Mouse (Mus musculus): ENCODE measurements around the gene Adgrg1. TPM values are rescaled to one million over a fixed set of nuclear protein-coding genes. Genes with fewer than 3 reads are reported as not detected.

Gene Adgrg1
- polyA plus RNA-seq, 1 experiment from 2014 or later, result 66.2 TPM

DNA sequence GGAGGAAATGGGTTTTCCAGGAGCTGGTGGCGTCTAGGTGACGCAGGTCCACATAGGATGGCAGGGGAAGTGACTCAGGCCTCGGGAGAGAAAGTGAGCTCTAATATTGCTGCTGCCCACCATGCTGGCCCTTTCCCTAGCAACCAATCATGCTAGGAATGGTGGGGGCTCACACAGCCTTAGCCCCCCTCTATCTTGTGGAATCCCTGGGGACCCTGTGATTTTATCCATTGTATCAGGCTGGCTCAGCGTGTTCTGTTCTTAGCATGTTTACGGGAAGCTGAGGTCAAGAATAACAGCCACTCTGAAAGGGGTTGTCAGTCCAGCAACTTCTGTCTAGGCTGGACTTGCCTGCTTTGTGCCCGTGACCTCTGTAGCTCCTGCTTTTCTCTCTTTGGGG is 24.5 kb downstream of the Adgrg1 start:
- no peak overlapping the region for H3K4me2 ChIP-seq (replicated peaks; ENCODE audit: low read depth, low read length)
- peaks cover 56% of the 10 kb centered on the region for H3K4me1 ChIP-seq (ENCODE audit: insufficient read depth, low read length)
- peak overlapping the region; percentile 75 for H3K27ac ChIP-seq (ENCODE audit: low read length)
- WGBS, result 56% methylated on average over 6 of the region's 6 CpGs
- H3K4me3 ChIP-seq (ENCODE audit: low read length), result no peak overlapping the region
- no peaks in the 10 kb centered on the region for H3K27me3 ChIP-seq (ENCODE audit: insufficient read depth, low read length)
- ATAC-seq (ENCODE audit: low FRiP score, low TSS enrichment), result no peak
- H3K9me3 ChIP-seq (ENCODE audit: low read length), result no peaks in the 10 kb centered on the region
- H3K9ac ChIP-seq (replicated peaks; ENCODE audit: low read length), result no peak overlapping the region
- 0 out of 2 replicates have a peak, but pooled peaks cover 7% of the 10 kb centered on the region for H3K36me3 ChIP-seq (ENCODE audit: insufficient read depth, low read length)

DNA sequence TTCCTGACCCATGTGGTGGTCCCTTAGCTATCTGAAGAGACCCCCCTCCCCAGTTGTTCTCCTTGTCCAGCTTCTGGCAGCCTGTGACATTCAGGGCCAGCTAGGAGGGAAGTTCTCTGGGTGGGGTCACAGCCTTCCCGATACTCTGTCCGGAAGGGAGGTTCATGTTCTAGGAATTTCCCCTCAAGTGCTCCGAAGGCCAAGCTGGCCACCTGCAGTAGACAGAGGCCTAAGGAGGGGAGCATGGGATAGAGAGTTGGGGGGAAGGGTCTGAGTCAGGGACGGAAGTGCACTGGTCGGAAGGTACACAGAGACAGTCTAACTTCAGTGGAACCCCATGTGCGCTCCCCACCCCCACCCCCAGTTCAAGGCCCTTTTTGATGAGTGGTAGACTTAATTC is 25.4 kb downstream of the Adgrg1 start:
- H3K4me2 ChIP-seq (replicated peaks; ENCODE audit: low read depth, low read length), result no peak overlapping the region

DNA sequence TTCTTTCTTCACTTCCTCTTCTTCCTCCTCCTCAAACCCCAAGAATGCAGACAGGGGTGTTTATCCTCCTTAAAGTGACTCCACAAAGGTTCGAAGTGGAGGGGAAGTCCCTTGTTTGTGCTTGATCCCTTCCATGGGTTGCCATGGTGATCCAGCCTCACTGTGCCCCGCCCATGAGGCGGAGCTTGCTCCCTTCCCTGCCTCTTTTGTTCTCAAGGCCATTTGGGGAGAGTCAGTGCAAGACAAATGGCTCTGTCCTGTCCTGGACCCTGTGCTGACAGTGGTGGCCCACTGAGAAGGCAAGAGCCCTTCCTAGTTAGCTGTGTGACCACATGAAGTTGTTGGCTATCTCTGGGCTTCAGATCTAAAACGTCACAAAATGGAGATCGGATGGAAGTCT is 26.1 kb downstream of the Adgrg1 start:
- peaks cover 47% of the 10 kb centered on the region for H3K4me1 ChIP-seq (ENCODE audit: insufficient read depth, low read length)
- 0 out of 2 replicates have a peak, but pooled peaks cover 11% of the 10 kb centered on the region for H3K36me3 ChIP-seq (ENCODE audit: insufficient read depth, low read length)
- H3K9ac ChIP-seq (replicated peaks; ENCODE audit: low read length), result 0 out of 2 replicates have a peak overlapping the region, but pooled peaks have one; percentile 5
- peak overlapping the region; percentile 75 for H3K27ac ChIP-seq (ENCODE audit: low read length)
- H3K9me3 ChIP-seq (ENCODE audit: low read length), result no peaks in the 10 kb centered on the region
- no peak overlapping the region for H3K4me2 ChIP-seq (replicated peaks; ENCODE audit: low read depth, low read length)
- WGBS, result 18% methylated on average over 5 of the region's 5 CpGs
- H3K4me3 ChIP-seq (ENCODE audit: low read length), result no peak overlapping the region
- no peaks in the 10 kb centered on the region for H3K27me3 ChIP-seq (ENCODE audit: insufficient read depth, low read length)
- peak; percentile 29; the same call in 1 of the 2 replicates for ATAC-seq (ENCODE audit: low FRiP score, low TSS enrichment)

More for the DNA sequence above, 25.4 kb downstream of the Adgrg1 start:
- Histone ChIP-seq H3K4me1 (ENCODE audit: insufficient read depth, low read length) (peaks cover 47% of the 10 kb centered on the region), H3K9me3 (ENCODE audit: low read length) (no peaks in the 10 kb centered on the region), H3K27ac (ENCODE audit: low read length) (peak overlapping the region; percentile 75), H3K9ac (replicated peaks; ENCODE audit: low read length) (no peak overlapping the region), H3K4me3 (ENCODE audit: low read length) (no peak overlapping the region), H3K27me3 (ENCODE audit: insufficient read depth, low read length) (no peaks in the 10 kb centered on the region), H3K36me3 (ENCODE audit: insufficient read depth, low read length) (0 out of 2 replicates have a peak, but pooled peaks cover 11% of the 10 kb centered on the region)
- 37% methylated on average over 6 of the region's 6 CpGs for WGBS
- peak; percentile 32; the same call in 1 of the 2 replicates for ATAC-seq (ENCODE audit: low FRiP score, low TSS enrichment)

- Histone ChIP-seq H3K36me3 (ENCODE audit: insufficient read depth, low read length) (0 out of 2 replicates have a peak, but pooled peaks cover 11% of the 10 kb centered on the region), H3K27ac (ENCODE audit: low read length) (peak overlapping the region; percentile 75), H3K4me1 (ENCODE audit: insufficient read depth, low read length) (peaks cover 47% of the 10 kb centered on the region)
These were observed 26.6 kb downstream of the Adgrg1 start for GRCm38 (mm10) chr8:95001165-95001564.

GRCm38 (mm10) chr8:95001655-95002054 is 27.1 kb downstream of the Adgrg1 start:
- Histone ChIP-seq H3K27ac (ENCODE audit: low read length) (0 out of 2 replicates have a peak overlapping the region, but pooled peaks have one; percentile 75), H3K4me1 (ENCODE audit: insufficient read depth, low read length) (peaks cover 47% of the 10 kb centered on the region), H3K36me3 (ENCODE audit: insufficient read depth, low read length) (0 out of 2 replicates have a peak, but pooled peaks cover 11% of the 10 kb centered on the region), H3K4me2 (replicated peaks; ENCODE audit: low read depth, low read length) (no peak overlapping the region), H3K9me3 (ENCODE audit: low read length) (no peaks in the 10 kb centered on the region), H3K4me3 (ENCODE audit: low read length) (no peak overlapping the region), H3K27me3 (ENCODE audit: insufficient read depth, low read length) (no peaks in the 10 kb centered on the region), H3K9ac (replicated peaks; ENCODE audit: low read length) (no peak overlapping the region)
- 7% methylated on average over 7 of the region's 7 CpGs for WGBS
- ATAC-seq (ENCODE audit: low FRiP score, low TSS enrichment), result peak; percentile 68

More at GRCm38 (mm10) chr8:95001165-95001564, 26.6 kb downstream of the Adgrg1 start:
- 68% methylated on average over 5 of the region's 5 CpGs for WGBS
- Histone ChIP-seq H3K4me3 (ENCODE audit: low read length) (no peak overlapping the region), H3K4me2 (replicated peaks; ENCODE audit: low read depth, low read length) (no peak overlapping the region), H3K27me3 (ENCODE audit: insufficient read depth, low read length) (no peaks in the 10 kb centered on the region), H3K9me3 (ENCODE audit: low read length) (no peaks in the 10 kb centered on the region), H3K9ac (replicated peaks; ENCODE audit: low read length) (0 out of 2 replicates have a peak overlapping the region, but pooled peaks have one; percentile 5)
- ATAC-seq (ENCODE audit: low FRiP score, low TSS enrichment), result no peak

DNA sequence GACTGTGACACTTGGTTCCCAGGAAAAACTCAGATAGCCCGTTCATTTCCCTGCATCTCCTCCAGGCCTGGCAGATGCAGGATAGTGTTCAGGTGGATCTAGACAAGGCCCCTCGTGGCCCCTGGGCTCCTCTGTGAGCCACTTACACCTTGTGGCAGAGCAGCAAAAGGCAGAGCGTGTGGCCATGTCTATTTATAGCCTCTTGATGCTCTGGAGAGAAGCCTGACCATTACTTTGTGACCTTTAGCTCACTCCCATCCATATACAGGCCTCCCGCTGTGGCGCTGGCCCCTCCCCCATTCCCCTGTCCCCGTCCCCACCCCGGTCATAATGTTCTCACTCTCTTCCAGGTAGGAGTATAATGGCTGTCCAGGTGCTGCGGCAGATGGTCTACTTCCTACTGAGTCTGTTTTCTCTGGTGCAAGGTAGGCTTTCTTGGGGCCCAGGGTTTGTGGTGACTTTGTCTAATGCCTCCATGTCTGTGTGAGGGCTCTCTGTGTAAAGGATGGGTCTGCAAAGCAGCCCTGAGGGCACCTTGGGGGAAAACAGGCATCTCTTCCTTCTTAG is 27.6 kb downstream of the Adgrg1 start:
- Histone ChIP-seq H3K9ac (replicated peaks; ENCODE audit: low read length) (no peak overlapping the region), H3K4me1 (ENCODE audit: insufficient read depth, low read length) (peaks cover 45% of the 10 kb centered on the region), H3K4me3 (ENCODE audit: low read length) (no peak overlapping the region), H3K4me2 (replicated peaks; ENCODE audit: low read depth, low read length) (no peak overlapping the region), H3K27ac (ENCODE audit: low read length) (no peak overlapping the region), H3K27me3 (ENCODE audit: insufficient read depth, low read length) (no peaks in the 10 kb centered on the region), H3K9me3 (ENCODE audit: low read length) (no peaks in the 10 kb centered on the region), H3K36me3 (ENCODE audit: insufficient read depth, low read length) (0 out of 2 replicates have a peak, but pooled peaks cover 11% of the 10 kb centered on the region)
- WGBS, result 36% methylated on average over 8 of the region's 8 CpGs
- 0 out of 2 replicates have a peak, but pooled peaks have one; percentile 10 for ATAC-seq (ENCODE audit: low FRiP score, low TSS enrichment)

DNA sequence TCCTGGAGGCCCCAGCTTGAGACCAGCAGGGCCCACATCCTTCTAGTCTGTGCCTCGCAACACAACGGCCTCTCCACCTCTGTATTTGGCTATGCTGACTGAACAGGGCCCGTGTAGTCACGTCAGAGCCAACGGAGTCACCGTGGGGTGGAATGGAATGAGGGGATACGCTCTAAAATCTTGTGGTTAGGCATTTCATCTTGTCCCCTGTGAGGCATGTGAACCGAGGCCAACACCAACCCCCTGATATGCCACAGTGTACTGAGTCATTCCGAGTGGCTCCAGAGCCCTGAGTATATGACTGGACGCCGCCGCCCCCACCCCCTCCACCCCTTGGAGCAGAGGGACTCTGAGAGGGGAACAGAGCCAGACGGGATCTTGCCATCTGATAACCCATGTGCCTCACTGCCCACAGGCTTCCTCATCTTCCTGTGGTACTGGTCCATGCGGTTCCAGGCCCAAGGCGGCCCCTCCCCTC is 37.9 kb downstream of the Adgrg1 start:
- Histone ChIP-seq H3K4me2 (replicated peaks; ENCODE audit: low read depth, low read length) (no peak overlapping the region), H3K36me3 (ENCODE audit: insufficient read depth, low read length) (0 out of 2 replicates have a peak, but pooled peaks cover 10% of the 10 kb centered on the region), H3K9me3 (ENCODE audit: low read length) (no peaks in the 10 kb centered on the region), H3K4me1 (ENCODE audit: insufficient read depth, low read length) (no peaks in the 10 kb centered on the region), H3K9ac (replicated peaks; ENCODE audit: low read length) (no peak overlapping the region), H3K4me3 (ENCODE audit: low read length) (no peak overlapping the region), H3K27ac (ENCODE audit: low read length) (no peak overlapping the region), H3K27me3 (ENCODE audit: insufficient read depth, low read length) (no peaks in the 10 kb centered on the region)
- 77% methylated on average over 15 of the region's 15 CpGs for WGBS
- ATAC-seq (ENCODE audit: low FRiP score, low TSS enrichment), result no peak

DNA sequence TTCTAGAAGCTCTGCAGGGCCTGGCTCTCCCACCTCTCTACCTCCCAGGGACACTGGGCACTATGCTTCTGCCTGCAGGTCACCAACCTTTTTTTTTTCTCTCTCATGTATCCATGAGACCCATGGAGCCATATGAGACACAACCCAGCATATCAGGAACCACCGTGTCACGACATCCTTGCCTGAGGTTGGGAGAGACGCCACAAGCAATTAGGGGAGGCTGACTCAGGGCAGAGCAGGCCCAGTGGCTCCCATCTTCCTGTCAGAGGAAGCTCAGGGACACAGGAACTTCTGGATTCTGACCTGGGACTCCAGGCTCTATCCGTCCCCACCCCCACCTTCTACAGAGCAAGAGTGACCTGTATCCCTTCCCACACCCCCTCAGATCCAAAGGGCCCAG is 41.3 kb downstream of the Adgrg1 start:
- WGBS, result 57% methylated on average over 4 of the region's 4 CpGs
- H3K9me3 ChIP-seq (ENCODE audit: low read length), result no peaks in the 10 kb centered on the region
- no peak for ATAC-seq (ENCODE audit: low FRiP score, low TSS enrichment)

GRCm38 (mm10) chr8:95016684-95017083 is 42.1 kb downstream of the Adgrg1 start:
- WGBS, result 64% methylated on average over 4 of the region's 4 CpGs
- H3K27me3 ChIP-seq (ENCODE audit: insufficient read depth, low read length), result no peaks in the 10 kb centered on the region

More for the DNA sequence above, 41.3 kb downstream of the Adgrg1 start:
- H3K9ac ChIP-seq (replicated peaks; ENCODE audit: low read length), result no peak overlapping the region
- no peaks in the 10 kb centered on the region for H3K4me1 ChIP-seq (ENCODE audit: insufficient read depth, low read length)
- no peak overlapping the region for H3K4me2 ChIP-seq (replicated peaks; ENCODE audit: low read depth, low read length)
- H3K36me3 ChIP-seq (ENCODE audit: insufficient read depth, low read length), result 0 out of 2 replicates have a peak, but pooled peaks cover 10% of the 10 kb centered on the region
- H3K27me3 ChIP-seq (ENCODE audit: insufficient read depth, low read length), result no peaks in the 10 kb centered on the region
- no peak overlapping the region for H3K27ac ChIP-seq (ENCODE audit: low read length)
- H3K4me3 ChIP-seq (ENCODE audit: low read length), result no peak overlapping the region

DNA sequence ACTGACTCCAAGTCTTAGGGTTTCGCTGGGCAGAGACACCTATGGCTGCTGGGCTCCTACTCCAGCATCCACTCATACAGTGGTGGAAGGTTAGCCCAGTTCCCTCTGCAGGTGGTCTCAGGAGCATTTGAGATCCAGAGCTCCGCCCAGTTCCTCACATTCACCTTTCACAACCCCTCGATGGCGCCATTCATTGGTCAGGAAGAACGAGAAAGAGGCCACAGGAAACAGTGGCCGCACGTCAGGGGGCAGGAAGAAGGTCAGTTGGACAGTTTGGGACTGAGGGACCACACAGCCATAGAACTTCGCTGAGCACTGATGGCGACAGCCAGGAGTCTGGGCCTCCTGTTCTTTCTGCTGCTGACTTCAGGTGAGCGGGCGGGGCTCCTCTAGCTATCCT is 42.9 kb downstream of the Adgrg1 start, which contains the start of gene Adgrg3:
Adgrg3 (plus strand) TSS at position 242 of the 400 bp plus-strand sequence.
- Histone ChIP-seq H3K27me3 (ENCODE audit: insufficient read depth, low read length) (no peaks in the 10 kb centered on the region), H3K4me2 (replicated peaks; ENCODE audit: low read depth, low read length) (no peak within 1 kb of the TSS), H3K36me3 (ENCODE audit: insufficient read depth, low read length) (0 out of 2 replicates have a peak, but pooled peaks cover 10% of the 10 kb centered on the region), H3K9me3 (ENCODE audit: low read length) (no peaks in the 10 kb centered on the region), H3K4me1 (ENCODE audit: insufficient read depth, low read length) (no peaks in the 10 kb centered on the region), H3K27ac (ENCODE audit: low read length) (no peak within 1 kb of the TSS), H3K9ac (replicated peaks; ENCODE audit: low read length) (no peak within 1 kb of the TSS), H3K4me3 (ENCODE audit: low read length) (no peak within 1 kb of the TSS)
- WGBS, result 72% methylated on average over 11 of the region's 11 CpGs
- ATAC-seq (ENCODE audit: low FRiP score, low TSS enrichment), result no peak

More at GRCm38 (mm10) chr8:95016684-95017083, 42.1 kb downstream of the Adgrg1 start:
- no peak overlapping the region for H3K4me2 ChIP-seq (replicated peaks; ENCODE audit: low read depth, low read length)
- no peak overlapping the region for H3K27ac ChIP-seq (ENCODE audit: low read length)
- H3K36me3 ChIP-seq (ENCODE audit: insufficient read depth, low read length), result 0 out of 2 replicates have a peak, but pooled peaks cover 10% of the 10 kb centered on the region
- no peaks in the 10 kb centered on the region for H3K4me1 ChIP-seq (ENCODE audit: insufficient read depth, low read length)
- no peaks in the 10 kb centered on the region for H3K9me3 ChIP-seq (ENCODE audit: low read length)
- no peak; the same call in 1 of the 2 replicates for ATAC-seq (ENCODE audit: low FRiP score, low TSS enrichment)
- no peak overlapping the region for H3K4me3 ChIP-seq (ENCODE audit: low read length)
- no peak overlapping the region for H3K9ac ChIP-seq (replicated peaks; ENCODE audit: low read length)
